Mouse (Mus musculus) thymus, postnatal 36 days (tissue): ENCODE results near the gene Ldlrad3.

Experiments used
- DNase-seq, 2 experiments: peaks; one replicate each; pipeline ENCODE4 v3.0.0; 2022; ENCODE audit warnings: mixed read lengths in 2 of 2

Gene Ldlrad3

GRCm38 (mm10) chr2:102185951-102186561 is at the start of gene Ldlrad3:
Gene Ldlrad3, minus strand, starts transcription at chr2:102186385.
- peak; percentile 84 to 86 for DNase-seq

- no peak for DNase-seq
Observed at GRCm38 (mm10) chr2:102231470-102231869, 45.3 kb upstream of the Ldlrad3 start.

GRCm38 (mm10) chr2:102229126-102229525 is 42.9 kb upstream of the Ldlrad3 start:
- no peak for DNase-seq

- no peak for DNase-seq
Observed at GRCm38 (mm10) chr2:102228331-102228730, 42.1 kb upstream of the Ldlrad3 start.

- DNase-seq, result no peak
Observed at GRCm38 (mm10) chr2:102227839-102228238, 41.7 kb upstream of the Ldlrad3 start.

GRCm38 (mm10) chr2:102226274-102226673 is 40.1 kb upstream of the Ldlrad3 start:
- no peak for DNase-seq

GRCm38 (mm10) chr2:102223355-102224128 is 37.4 kb upstream of the Ldlrad3 start:
- DNase-seq, result no peak

GRCm38 (mm10) chr2:102222749-102223148 is 36.6 kb upstream of the Ldlrad3 start:
- DNase-seq, result no peak

- DNase-seq, result no peak
Observed at GRCm38 (mm10) chr2:102216817-102217216, 30.6 kb upstream of the Ldlrad3 start.

- DNase-seq, result no peak
Observed at GRCm38 (mm10) chr2:102212096-102212495, 25.9 kb upstream of the Ldlrad3 start.

GRCm38 (mm10) chr2:102205672-102206399 is 19.7 kb upstream of the Ldlrad3 start:
- DNase-seq, result no peak

GRCm38 (mm10) chr2:102203478-102203877 is 17.3 kb upstream of the Ldlrad3 start:
- DNase-seq, result no peak

- DNase-seq, result no peak
Observed at GRCm38 (mm10) chr2:102202211-102202770, 16.1 kb upstream of the Ldlrad3 start.

- DNase-seq, result no peak
Observed at GRCm38 (mm10) chr2:102201198-102201948, 15.2 kb upstream of the Ldlrad3 start.

- DNase-seq, result no peak
Observed at GRCm38 (mm10) chr2:102197332-102197731, 11.1 kb upstream of the Ldlrad3 start.

- no peak for DNase-seq
Observed at GRCm38 (mm10) chr2:102196709-102197108, 10.5 kb upstream of the Ldlrad3 start.

GRCm38 (mm10) chr2:102195494-102195893 is 9.3 kb upstream of the Ldlrad3 start:
- no peak for DNase-seq

- DNase-seq, result no peak
Observed at GRCm38 (mm10) chr2:102194247-102194646, 8.1 kb upstream of the Ldlrad3 start.

GRCm38 (mm10) chr2:102192943-102193820 is 7.0 kb upstream of the Ldlrad3 start:
- no peak for DNase-seq

- no peak for DNase-seq
Observed at GRCm38 (mm10) chr2:102191736-102192135, 5.6 kb upstream of the Ldlrad3 start.

- no peak for DNase-seq
Observed at GRCm38 (mm10) chr2:102190956-102191355, 4.8 kb upstream of the Ldlrad3 start.
